Mouse (Mus musculus): Measurements from ENCODE around the gene Epha10.

DNA sequence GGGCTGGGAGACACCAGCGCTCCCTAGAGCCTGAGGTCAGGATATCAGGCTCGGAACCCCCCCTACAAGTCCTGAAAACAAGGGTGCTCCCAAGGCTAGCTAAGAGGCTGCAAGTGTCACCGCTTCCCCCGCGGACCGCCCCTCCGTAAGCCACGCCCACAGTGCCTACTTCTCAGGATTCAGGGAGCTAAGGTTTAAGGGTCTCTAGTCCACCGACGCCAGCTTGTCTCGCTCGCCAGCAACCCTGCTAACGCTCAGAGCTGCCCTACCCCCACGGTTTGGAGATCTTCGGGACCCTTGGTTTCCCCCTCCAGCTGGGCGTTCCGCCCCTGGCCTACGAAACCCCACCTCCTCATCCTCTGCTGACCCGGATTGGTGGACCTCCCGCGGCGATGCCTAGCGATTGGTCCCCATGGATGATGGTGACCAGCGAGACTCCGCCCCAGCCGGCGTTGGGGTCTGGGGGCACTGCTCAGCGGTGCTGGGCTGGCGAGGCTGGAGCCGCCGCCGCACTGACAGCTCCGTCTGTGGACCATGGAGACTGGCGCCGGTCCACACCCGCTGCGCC, 726 bp downstream of the Epha10 start:
- no peak for TF ChIP-seq CTCF (IDR thresholded peaks at IDR 0.05)
- no peak for TF ChIP-seq EP300 (IDR thresholded peaks at IDR 0.05)
